Mouse (Mus musculus) stomach, embryonic 16.5 days (tissue): Measurements from ENCODE around the gene Cdh22. TPM values are rescaled to one million over a fixed set of nuclear protein-coding genes. Genes with fewer than 3 reads are reported as not detected.

Source experiments
- ATAC-seq: fragments of 200-750 bp; cut with Nextera tagmentation; 2 replicates; pipeline ENCODE4 v1.8.0; 2017; ENCODE audit warnings: moderate number of reproducible peaks, moderate TSS enrichment; ENCODE audit not compliant: insufficient read depth, low FRiP score
- H3K27ac ChIP-seq: fragments of 300-500 bp; sonication (generic); 2 replicates; pipeline ENCODE4 v1.5.1; 2014; ENCODE audit warnings: low read length
- H3K27me3 ChIP-seq: fragments of 300-500 bp; sonication (generic); 2 replicates; pipeline ENCODE4 v1.6.1; 2014; ENCODE audit warnings: low read length, control low read depth, mixed read lengths; ENCODE audit not compliant: control insufficient read depth, insufficient read depth
- H3K36me3 ChIP-seq: fragments of 300-500 bp; sonication (generic); 2 replicates; pipeline ENCODE4 v1.6.1; 2014; ENCODE audit warnings: low read length; ENCODE audit not compliant: control insufficient read depth, insufficient read depth
- H3K4me1 ChIP-seq: fragments of 300-500 bp; sonication (generic); 2 replicates; pipeline ENCODE4 v1.6.1; 2014; ENCODE audit warnings: low read length, control low read depth, mixed read lengths; ENCODE audit not compliant: control insufficient read depth, insufficient read depth
- H3K4me2 ChIP-seq: fragments of 300-500 bp; sonication (generic); 2 replicates; pipeline ENCODE4 v1.6.1; 2014; ENCODE audit warnings: low read depth, low read length, mixed read lengths
- H3K4me3 ChIP-seq: fragments of 300-500 bp; sonication (generic); replicated peaks from 2 replicates; pipeline ENCODE4 v1.5.1; 2014; ENCODE audit warnings: mild to moderate bottlenecking, low read length
- H3K9ac ChIP-seq: fragments of 300-500 bp; sonication (generic); 2 replicates; pipeline ENCODE4 v1.6.1; 2014; ENCODE audit warnings: low read length
- H3K9me3 ChIP-seq: fragments of 300-500 bp; sonication (generic); replicated peaks from 2 replicates; pipeline ENCODE4 v1.6.1; 2016; ENCODE audit warnings: low read length, control low read depth; ENCODE audit not compliant: control insufficient read depth
- WGBS: fragments of 180-500 bp; shearing (Covaris S2); extraction: QIAGEN DNeasy Blood & Tissue Kit; methylation state at CpG from one replicate; pipeline ENCODE4 v1.1.7; 2014; 5-methylcytosine and 5-hydroxymethylcytosine counted together
- polyA plus RNA-seq: library from polyadenylated mRNA; unstranded; fragments of >200 nt; fragmentation: Nextera tagmentation; extraction: Ambion mirVana; gene quantifications from 2 replicates; pipeline ENCODE4 v1.2.1, GENCODE M21; 2015

Cdh22 gene
- polyA plus RNA-seq, 1 experiment from 2014 or later: 0.21 TPM

DNA sequence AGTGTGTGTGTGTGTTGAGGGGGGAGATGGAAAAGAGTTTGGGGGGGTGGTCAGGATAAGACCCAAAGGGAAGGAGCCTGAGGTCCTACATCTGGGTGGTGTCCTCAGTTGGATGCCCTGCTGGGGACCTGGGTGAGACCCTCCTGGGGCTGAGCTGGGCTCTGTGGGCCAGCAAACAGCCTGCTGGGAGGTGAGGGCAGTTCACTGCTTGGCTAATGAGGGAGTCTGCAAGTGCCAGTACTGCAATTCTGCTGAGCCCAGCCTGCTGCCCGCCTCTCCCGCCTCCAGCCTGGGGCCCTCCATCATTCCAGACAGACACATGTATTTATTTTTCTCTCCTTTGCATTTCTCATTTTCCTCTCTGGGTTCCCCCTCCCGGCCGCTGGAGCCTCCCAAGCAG is 76.3 kb downstream of the Cdh22 start:
- no peak overlapping the region for H3K27ac ChIP-seq
- no peak for ATAC-seq
- no peak overlapping the region for H3K4me3 ChIP-seq
- no peak overlapping the region for H3K4me2 ChIP-seq
- no peaks in the 10 kb centered on the region for H3K4me1 ChIP-seq
- H3K36me3 ChIP-seq: no peaks in the 10 kb centered on the region
- H3K27me3 ChIP-seq: no peaks in the 10 kb centered on the region; the same call in none of the 2 replicates
- no peaks in the 10 kb centered on the region for H3K9me3 ChIP-seq
- 57% methylated on average over 4 of the region's 4 CpGs for WGBS
- no peak overlapping the region for H3K9ac ChIP-seq

DNA sequence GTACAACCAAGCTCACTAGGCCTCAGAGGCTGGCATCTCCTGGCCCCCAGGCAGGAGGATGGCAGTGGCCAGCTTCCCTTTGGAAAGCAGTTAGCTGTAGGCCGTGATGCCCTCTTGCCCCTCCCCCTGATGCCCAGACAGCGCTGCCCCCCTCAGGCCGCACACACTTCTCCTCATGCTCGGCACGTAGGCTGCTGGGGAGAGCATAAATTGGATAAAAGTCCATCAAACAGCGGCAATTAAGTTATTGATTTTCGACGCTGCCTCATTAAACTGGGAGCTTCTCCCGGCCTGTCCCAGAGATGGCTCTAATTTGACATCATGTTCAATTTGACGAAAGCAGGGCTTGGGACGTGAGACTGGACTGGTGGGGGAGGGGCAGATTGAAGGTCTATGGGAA is 76.8 kb downstream of the Cdh22 start:
- no peaks in the 10 kb centered on the region for H3K36me3 ChIP-seq
- H3K4me1 ChIP-seq: no peaks in the 10 kb centered on the region
- no peak for ATAC-seq
- H3K4me2 ChIP-seq: no peak overlapping the region
- peaks cover 2% of the 10 kb centered on the region for H3K27me3 ChIP-seq
- H3K27ac ChIP-seq: no peak overlapping the region
- WGBS: 73% methylated on average over 11 of the region's 11 CpGs
- H3K4me3 ChIP-seq: no peak overlapping the region
- H3K9me3 ChIP-seq: no peaks in the 10 kb centered on the region
- H3K9ac ChIP-seq: no peak overlapping the region

DNA sequence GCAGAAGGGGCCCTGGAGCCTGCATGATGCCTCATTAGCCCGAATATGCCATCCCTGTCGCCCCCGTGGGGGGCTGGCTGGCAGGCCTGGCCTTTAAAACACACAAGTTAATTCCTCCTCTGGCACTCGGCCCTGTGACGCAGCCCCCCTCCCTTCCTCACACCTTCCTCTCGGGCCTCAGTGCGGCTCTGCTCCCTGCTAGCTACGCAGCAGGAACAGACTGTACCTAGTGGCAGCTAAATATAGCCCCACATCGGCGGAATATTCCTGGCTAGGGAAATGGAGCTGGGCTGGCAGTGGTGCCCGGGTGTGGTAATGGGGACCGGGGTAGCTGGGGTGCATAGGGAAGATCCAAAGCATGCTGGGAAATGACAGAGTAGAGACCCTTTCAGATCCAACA is 81.6 kb downstream of the Cdh22 start:
- H3K4me3 ChIP-seq: no peak overlapping the region
- no peaks in the 10 kb centered on the region for H3K4me1 ChIP-seq
- no peak for ATAC-seq
- WGBS: 17% methylated on average over 12 of the region's 12 CpGs
- no peak overlapping the region for H3K27ac ChIP-seq
- no peak overlapping the region for H3K4me2 ChIP-seq
- no peaks in the 10 kb centered on the region for H3K9me3 ChIP-seq
- H3K27me3 ChIP-seq: peaks cover 6% of the 10 kb centered on the region
- H3K9ac ChIP-seq: no peak overlapping the region
- no peaks in the 10 kb centered on the region for H3K36me3 ChIP-seq

DNA sequence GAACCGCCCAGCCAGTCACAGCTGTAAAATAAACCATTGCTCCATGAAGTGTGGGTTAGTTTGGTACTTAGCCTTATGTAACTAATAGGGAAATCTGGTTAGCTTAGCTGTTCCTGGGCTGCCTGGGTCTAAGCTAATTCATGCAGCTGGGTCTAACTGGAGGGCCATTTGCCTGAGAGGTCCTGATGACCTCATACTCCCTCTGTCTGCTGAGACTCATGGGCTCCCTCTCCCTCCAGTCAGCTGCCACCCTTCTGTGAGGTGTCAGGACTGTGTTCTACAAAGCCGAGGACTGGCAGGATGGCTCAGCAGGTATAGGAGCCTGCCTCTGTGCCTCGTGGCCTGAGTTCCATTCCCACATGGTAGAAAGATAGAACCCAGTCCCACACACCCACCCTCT is 84.9 kb downstream of the Cdh22 start:
- H3K9me3 ChIP-seq: no peaks in the 10 kb centered on the region
- 39% methylated on average over 3 of the region's 3 CpGs for WGBS
- ATAC-seq: no peak

DNA sequence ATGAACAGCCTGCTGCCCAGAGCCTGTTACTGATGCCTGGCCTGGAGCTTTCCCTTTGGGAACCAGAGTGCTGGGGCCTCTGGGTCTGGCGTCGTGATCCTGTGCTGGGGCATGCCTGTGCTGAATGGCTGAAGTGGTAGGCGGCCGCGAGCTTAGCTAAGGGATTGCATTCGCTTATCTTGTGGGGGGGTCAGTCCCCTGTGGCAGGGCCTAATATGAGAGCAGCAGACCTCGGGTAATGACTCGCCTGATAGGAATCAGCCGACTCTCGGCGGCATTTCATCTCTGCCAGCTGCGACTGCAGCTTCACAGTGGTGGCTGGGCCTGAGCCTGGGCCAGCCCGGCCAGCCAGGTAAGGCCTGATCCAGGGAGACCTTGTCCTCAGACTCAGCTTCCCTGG is 88.8 kb downstream of the Cdh22 start:
- H3K9ac ChIP-seq: no peak overlapping the region
- H3K4me1 ChIP-seq: no peaks in the 10 kb centered on the region
- ATAC-seq: no peak
- WGBS: 51% methylated on average over 13 of the region's 13 CpGs
- H3K9me3 ChIP-seq: no peaks in the 10 kb centered on the region
- H3K36me3 ChIP-seq: no peaks in the 10 kb centered on the region
- no peak overlapping the region for H3K27ac ChIP-seq
- H3K27me3 ChIP-seq: peaks cover 7% of the 10 kb centered on the region
- no peak overlapping the region for H3K4me3 ChIP-seq
- H3K4me2 ChIP-seq: no peak overlapping the region

More for the DNA sequence above, 84.9 kb downstream of the Cdh22 start:
- Histone ChIP-seq H3K27ac (no peak overlapping the region), H3K36me3 (no peaks in the 10 kb centered on the region), H3K9ac (no peak overlapping the region), H3K4me1 (no peaks in the 10 kb centered on the region), H3K27me3 (peaks cover 6% of the 10 kb centered on the region), H3K4me2 (no peak overlapping the region), H3K4me3 (no peak overlapping the region)

DNA sequence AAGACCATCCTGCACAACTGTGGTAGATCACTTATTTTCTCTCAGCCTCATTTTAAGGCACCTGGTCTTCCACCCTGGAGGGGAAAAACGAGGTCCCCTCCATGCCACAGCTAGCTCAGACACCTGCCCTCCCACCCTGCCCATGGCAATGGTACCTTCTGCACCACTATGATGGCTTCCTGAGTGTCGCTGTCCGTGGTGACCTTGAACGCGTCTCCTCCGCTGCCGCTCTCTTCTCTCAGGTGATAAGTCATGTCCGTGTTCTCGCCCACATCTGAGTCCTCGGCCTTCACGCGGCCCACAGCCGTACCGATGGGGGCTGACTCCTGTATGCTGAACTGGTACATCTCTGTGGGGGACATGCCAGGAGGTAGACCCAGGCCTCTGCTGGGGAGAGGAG is 91.2 kb downstream of the Cdh22 start:
- Histone ChIP-seq H3K4me1 (no peaks in the 10 kb centered on the region), H3K4me3 (no peak overlapping the region), H3K36me3 (no peaks in the 10 kb centered on the region), H3K27me3 (peaks cover 7% of the 10 kb centered on the region), H3K4me2 (no peak overlapping the region), H3K9ac (no peak overlapping the region), H3K27ac (no peak overlapping the region), H3K9me3 (no peaks in the 10 kb centered on the region)
- 58% methylated on average over 14 of the region's 14 CpGs for WGBS
- no peak for ATAC-seq

DNA sequence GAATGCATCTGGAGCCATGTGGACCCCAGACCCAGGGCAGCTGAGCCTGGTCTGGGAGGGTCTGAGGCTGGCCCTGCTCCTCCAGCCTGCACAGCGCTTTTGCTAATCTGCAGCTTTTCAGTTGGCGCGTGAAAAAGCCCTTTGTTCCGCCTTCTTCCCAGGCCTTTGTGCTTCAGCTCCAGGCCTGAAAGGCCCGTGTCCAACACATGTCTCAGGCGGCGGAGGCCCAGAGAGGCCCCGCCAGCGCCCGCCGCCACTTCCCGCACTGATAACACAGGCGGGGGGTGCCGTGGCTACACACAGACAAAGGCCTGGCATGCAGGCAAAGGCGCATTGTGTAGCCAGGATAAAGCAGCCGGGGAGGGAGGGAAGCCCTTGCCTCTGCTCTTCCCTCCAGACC is 98.6 kb downstream of the Cdh22 start:
- H3K9ac ChIP-seq: no peak overlapping the region
- H3K4me3 ChIP-seq: no peak overlapping the region
- no peaks in the 10 kb centered on the region for H3K36me3 ChIP-seq
- H3K9me3 ChIP-seq: no peaks in the 10 kb centered on the region
- peaks cover 12% of the 10 kb centered on the region for H3K4me1 ChIP-seq
- 0 out of 2 replicates have a peak, but pooled peaks cover 2% of the 10 kb centered on the region for H3K27me3 ChIP-seq
- peak overlapping the region; percentile 57 for H3K27ac ChIP-seq
- 15% methylated on average over 16 of the region's 16 CpGs for WGBS
- ATAC-seq: peak; percentile 44; the same call in 1 of the 2 replicates
- H3K4me2 ChIP-seq: no peak overlapping the region

DNA sequence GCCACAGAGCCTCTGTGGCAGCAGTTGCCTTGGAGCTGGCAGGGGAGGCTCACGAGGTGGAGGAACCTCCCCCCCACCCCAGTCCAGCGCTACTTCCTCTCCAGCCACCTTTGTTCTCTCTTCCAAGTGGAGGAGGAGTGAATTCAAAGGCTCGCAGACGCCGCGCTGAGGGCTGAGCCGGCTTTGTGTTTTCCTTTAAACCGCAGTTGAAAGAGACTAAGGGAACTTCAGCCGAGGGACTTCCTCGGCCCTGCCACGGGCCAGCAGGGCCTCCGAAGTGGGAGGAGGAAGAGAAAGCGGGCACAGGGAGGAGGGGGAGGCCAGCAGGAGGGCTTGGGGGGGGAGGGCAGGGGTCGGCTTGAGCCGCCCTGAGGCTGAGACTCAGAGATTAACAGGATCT is 101.1 kb downstream of the Cdh22 start:
- Histone ChIP-seq H3K27ac (peak overlapping the region; percentile 18; the same call in 1 of the 2 replicates), H3K9me3 (no peaks in the 10 kb centered on the region), H3K9ac (no peak overlapping the region), H3K4me3 (no peak overlapping the region), H3K27me3 (0 out of 2 replicates have a peak, but pooled peaks cover 2% of the 10 kb centered on the region), H3K4me2 (peak overlapping the region; percentile 19; the same call in 1 of the 2 replicates), H3K36me3 (no peaks in the 10 kb centered on the region), H3K4me1 (peaks cover 12% of the 10 kb centered on the region)
- no peak for ATAC-seq
- WGBS: 2% methylated on average over 15 of the region's 15 CpGs

DNA sequence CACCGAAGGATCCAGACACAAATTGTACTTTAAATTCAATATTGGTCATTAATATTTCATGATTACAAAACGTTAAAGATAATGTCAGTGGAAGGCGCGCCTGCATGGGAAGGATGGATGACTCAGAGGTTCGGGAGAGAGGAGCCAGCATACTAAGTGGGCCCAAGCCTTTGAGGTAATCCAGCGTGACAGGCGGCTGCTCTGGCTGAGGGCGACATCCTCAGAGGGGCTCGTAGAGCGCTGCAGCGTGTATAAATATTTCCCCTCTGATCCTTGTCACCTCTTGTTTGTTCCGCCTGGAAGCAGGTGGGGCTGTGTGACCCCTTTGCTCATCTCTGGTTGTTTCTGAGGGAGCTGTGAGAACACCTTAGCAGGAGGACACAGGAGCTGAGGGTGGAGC is 103.2 kb downstream of the Cdh22 start:
- H3K4me1 ChIP-seq: peaks cover 6% of the 10 kb centered on the region
- H3K36me3 ChIP-seq: no peaks in the 10 kb centered on the region
- H3K9me3 ChIP-seq: no peaks in the 10 kb centered on the region
- no peak overlapping the region for H3K27ac ChIP-seq
- H3K4me2 ChIP-seq: no peak overlapping the region
- no peak for ATAC-seq
- H3K27me3 ChIP-seq: 0 out of 2 replicates have a peak, but pooled peaks cover 2% of the 10 kb centered on the region
- H3K4me3 ChIP-seq: no peak overlapping the region
- no peak overlapping the region for H3K9ac ChIP-seq
- WGBS: 37% methylated on average over 12 of the region's 12 CpGs

DNA sequence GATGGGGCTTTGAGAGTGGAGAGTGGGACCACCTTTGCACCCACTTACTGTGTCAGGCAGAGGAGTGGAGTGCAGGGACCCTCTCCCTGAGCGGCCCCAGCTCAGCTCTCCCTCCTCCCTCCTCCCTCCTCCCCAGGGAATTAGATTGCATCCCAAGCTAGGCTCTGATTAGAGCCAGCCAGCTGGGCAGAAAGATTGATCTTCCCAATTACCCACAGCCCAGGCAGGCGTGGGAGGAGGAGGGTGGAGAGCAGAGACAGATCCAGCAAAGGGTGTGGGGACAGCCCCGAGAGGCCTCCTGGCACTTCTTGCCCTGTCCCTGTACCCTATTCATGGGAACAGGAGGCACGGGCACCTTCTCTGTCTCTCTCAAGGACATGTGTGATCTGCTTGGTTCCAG is 105.5 kb downstream of the Cdh22 start:
- 47% methylated on average over 4 of the region's 4 CpGs for WGBS
- ATAC-seq: no peak

More for the DNA sequence above, 105.5 kb downstream of the Cdh22 start:
- H3K4me1 ChIP-seq: peaks cover 4% of the 10 kb centered on the region
- no peaks in the 10 kb centered on the region for H3K9me3 ChIP-seq
- no peak overlapping the region for H3K4me2 ChIP-seq
- H3K4me3 ChIP-seq: no peak overlapping the region
- no peaks in the 10 kb centered on the region for H3K36me3 ChIP-seq
- no peak overlapping the region for H3K9ac ChIP-seq
- no peaks in the 10 kb centered on the region for H3K27me3 ChIP-seq
- no peak overlapping the region for H3K27ac ChIP-seq
